Mouse (Mus musculus) urinary bladder, postnatal 25 days (tissue): ENCODE measurements around the gene 2810408A11Rik.

Experiments used
- DNase-seq: peaks from one replicate; pipeline ENCODE4 v3.0.0; 2022; ENCODE audit warnings: low spot score

The 2810408A11Rik gene

GRCm38 (mm10) chr11:69912716-69913530 is 12.1 kb upstream of the 2810408A11Rik start:
- no peak for DNase-seq

- DNase-seq: no peak
Measured at GRCm38 (mm10) chr11:69911701-69912100, 10.9 kb upstream of the 2810408A11Rik start.

GRCm38 (mm10) chr11:69910781-69911560 is 10.2 kb upstream of the 2810408A11Rik start:
- no peak for DNase-seq

- DNase-seq: no peak
Measured at GRCm38 (mm10) chr11:69910177-69910576, 9.4 kb upstream of the 2810408A11Rik start.

DNA sequence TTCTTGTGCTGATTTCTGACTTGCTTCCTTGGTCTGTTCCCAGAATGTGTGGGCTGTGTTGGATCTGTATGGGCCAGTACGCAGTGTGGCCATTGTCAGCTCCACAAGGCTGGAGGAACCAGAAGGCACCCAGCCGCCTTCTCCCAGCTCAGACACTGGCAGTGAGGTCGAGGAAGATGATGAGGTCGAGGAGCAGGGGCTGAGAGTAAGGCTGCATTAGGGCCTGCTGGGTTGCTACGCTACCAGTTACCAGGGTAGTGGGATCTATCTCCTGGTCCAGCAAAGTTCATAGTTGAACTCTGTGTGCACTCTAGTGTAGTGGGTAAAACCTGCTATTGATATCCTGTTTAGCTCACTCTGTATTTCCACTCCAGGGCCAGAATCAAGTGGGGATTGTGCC is 8.4 kb upstream of the 2810408A11Rik start:
- no peak for DNase-seq

DNA sequence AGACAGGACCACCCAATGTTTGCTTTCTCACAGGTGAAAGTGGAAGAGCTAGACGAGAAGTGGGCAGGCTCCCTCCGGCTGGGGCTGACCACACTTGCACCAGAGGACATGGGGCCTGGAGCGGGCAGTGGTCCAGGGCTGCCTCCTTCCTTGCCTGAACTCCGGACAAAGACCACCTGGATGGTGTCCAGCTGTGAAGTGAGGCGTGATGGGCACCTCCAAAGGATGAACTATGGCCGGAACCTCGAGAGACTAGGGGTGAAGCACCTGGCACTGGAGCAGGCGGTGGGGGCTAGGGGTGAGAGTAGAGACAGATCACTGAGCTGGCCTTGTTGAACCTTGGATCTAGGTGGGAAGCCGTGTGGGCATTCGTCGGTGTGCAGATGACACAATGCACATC is 7.9 kb upstream of the 2810408A11Rik start:
- no peak for DNase-seq

GRCm38 (mm10) chr11:69904311-69904710 is 3.5 kb upstream of the 2810408A11Rik start:
- no peak for DNase-seq

DNA sequence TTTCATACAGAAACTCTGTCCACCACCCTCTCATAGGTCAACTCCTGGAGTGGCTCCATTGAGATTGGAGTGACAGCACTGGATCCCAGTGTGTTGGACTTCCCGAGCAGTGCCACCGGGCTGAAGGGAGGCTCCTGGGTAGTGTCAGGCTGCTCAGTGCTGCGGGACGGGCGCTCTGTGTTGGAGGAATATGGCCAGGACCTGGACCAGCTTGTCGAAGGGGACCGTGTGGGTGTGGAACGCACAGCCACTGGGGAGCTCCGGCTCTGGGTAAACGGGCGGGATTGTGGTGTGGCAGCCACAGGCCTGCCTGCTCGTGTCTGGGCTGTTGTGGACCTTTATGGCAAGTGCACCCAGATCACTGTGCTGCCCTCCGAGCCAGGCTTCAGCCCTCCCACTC is 2.2 kb upstream of the 2810408A11Rik start:
- no peak for DNase-seq

GRCm38 (mm10) chr11:69901993-69902392 is 1.2 kb upstream of the 2810408A11Rik start:
- peak; percentile 25 for DNase-seq

- peak; percentile 77 for DNase-seq
Measured at GRCm38 (mm10) chr11:69901406-69901846, 639 bp upstream of the 2810408A11Rik start.

- no peak for DNase-seq
Measured at GRCm38 (mm10) chr11:69899870-69900269, 917 bp downstream of the 2810408A11Rik start.

GRCm38 (mm10) chr11:69895291-69895690 is 5.5 kb downstream of the 2810408A11Rik start, which contains the start of gene Acap1:
Gene Acap1, minus strand, starts transcription at chr11:69895539.
- DNase-seq: no peak

- DNase-seq: no peak
Measured at GRCm38 (mm10) chr11:69894671-69895070, 6.1 kb downstream of the 2810408A11Rik start.

GRCm38 (mm10) chr11:69891482-69891881 is 9.3 kb downstream of the 2810408A11Rik start:
- DNase-seq: no peak

- DNase-seq: no peak
Measured at GRCm38 (mm10) chr11:69886907-69887635, 13.7 kb downstream of the 2810408A11Rik start.

- no peak for DNase-seq
Measured at GRCm38 (mm10) chr11:69884663-69885062, 16.1 kb downstream of the 2810408A11Rik start.

DNA sequence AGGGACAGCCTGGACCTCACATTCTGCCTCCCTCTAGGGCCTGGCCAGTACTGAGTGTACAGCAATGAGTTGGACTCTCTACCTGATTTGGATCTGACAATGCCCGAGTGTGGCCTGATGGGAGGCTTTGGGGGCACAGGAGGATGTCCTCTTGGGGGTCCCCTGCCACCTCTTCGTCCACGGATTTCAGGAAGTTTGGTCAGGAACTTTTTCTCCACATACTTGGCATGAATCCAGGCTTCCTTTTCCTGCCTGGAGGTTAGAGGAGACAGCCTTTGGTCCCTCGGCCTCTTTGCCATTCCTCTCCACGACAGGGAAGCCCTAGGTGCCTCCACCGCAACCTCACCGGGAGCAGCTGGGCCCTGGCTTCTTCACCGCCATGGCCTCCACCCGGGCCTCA is 16.5 kb downstream of the 2810408A11Rik start:
- DNase-seq: no peak

DNA sequence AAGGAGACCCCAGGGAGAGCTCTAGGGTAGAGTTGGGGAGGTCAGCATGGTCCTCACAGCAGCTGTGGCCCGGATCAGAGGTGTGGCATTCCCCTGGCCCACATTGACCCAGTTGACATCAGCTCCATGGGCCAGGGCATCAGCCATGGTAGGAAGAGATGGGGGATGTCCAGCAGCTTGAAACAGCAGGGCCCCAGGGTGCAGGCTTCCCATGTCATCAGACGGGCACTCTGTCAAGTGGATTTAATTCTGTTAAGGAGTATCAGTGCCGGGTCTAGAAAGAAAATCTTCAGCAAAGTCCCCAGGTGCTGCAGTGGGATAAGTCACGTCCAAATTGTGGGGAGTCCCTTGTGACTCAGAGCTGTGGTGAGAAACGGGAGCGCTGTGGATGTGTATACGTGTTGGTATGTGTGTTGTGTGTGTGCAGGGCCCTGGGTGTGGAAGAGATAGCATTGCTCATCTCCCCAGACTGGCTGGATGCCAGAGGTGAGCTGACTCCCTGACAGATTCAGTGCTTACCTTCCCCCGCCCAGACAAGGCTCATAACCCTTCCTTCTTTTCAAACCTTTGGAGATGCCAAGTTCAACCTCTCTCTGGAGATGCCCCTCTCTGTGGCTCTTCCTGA is 17.1 kb downstream of the 2810408A11Rik start:
- no peak for DNase-seq

GRCm38 (mm10) chr11:69883066-69883465 is 17.7 kb downstream of the 2810408A11Rik start:
- no peak for DNase-seq

DNA sequence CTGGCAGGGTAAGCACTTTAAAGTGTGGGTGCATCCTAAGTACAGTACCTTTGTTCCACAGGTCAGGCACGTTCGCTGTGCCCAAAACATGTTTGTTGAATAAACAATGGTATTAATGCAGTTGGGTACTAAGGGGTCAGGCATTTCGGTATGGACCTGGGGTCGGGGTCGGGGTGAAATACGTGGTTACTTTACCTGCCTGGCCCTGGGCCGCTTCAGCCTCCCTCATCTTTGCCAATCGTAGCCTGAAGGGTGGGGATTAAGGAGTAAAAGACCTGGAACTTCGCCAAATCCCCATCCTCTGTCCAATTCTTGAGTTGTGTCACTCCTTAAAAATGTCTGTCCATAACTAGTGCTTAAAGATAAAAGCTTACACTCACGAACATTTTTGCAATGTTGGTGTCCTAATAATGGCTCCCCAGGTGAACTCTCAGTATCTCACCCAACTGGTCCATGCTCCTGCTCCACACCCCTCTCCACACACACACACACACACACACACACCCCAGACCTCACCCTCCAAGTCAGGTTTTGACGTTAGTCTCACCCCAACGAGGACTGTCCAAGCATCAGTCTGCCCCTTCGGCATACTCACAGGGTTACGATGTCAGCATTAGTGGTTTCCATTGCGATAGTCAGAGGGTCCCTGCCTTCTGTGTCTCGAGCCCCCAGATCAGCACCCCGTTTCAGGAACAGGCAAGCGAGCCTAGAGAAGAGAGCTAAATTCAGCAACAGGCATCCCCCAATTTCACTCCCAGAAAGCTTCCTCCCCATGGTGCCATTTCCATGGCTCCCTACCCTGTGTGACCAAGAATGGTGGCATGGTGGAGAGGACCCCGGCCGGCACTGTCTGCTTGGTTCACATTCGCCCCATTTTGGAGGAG is 18.8 kb downstream of the 2810408A11Rik start:
- no peak for DNase-seq
